22 mouse cellular contexts compared by ENCODE assay signal in the genomic region with DNA sequence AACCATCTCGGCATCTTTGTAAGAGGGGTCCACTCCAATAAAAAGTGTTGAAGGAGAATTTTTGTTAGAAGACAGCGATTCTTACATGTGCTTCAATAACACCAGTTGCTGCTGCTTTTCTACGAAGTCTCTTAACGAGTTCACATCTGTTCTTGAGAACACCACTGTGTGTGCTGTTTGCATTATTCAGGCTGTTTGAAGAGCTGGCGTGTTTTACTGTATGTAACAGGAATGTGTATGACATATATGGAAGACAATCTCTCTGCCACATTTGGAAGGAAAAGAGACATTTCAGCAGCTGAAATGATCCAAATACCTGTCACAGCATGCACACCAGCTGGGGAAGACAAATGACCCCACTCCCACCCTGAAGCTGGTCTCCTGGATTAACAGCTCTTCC.
DNase-seq lines count a peak whose midpoint lies in the region; ATAC-seq and TF ChIP-seq lines count a peak whose summit lies in the region.
"Had no signal": no experiment of that assay in that cellular context is flagged by ENCODE, and none has a peak within 500 bp of the region (broad histone marks: within the 10 kb centered on the region; RNA-seq: fewer than 3 reads in every experiment).

No protein-coding gene starts in this region.

- no peak overlapping the region for H3K9ac ChIP-seq in heart, adult 2 months (ENCODE audit: low read depth, low read length)
- no peak overlapping the region for H3K9ac ChIP-seq in intestine, embryonic 16.5 days (ENCODE audit: low read depth, low read length)
- H3K9ac ChIP-seq in intestine, embryonic 15.5 days = no peak overlapping the region
- no peak overlapping the region for H3K9ac ChIP-seq in lung, embryonic 15.5 days
- H3K9ac ChIP-seq: embryonic facial prominence, embryonic 12.5 days; hindbrain, embryonic 13.5 days; limb, embryonic 12.5 days; liver, embryonic 14.5 days; midbrain, embryonic 12.5 days; neural tube, embryonic 15.5 days had no signal

- 0 out of 2 replicates have a peak, but pooled peaks cover 8% of the 10 kb centered on the region for H3K36me3 ChIP-seq in heart, embryonic 10.5 days
- peaks cover 2% of the 10 kb centered on the region; the same call in 1 of the 2 replicates for H3K36me3 ChIP-seq in heart, adult 2 months (ENCODE audit: control insufficient read depth, insufficient read depth, low read length)
- no peaks in the 10 kb centered on the region for H3K36me3 ChIP-seq in intestine, embryonic 16.5 days (ENCODE audit: control insufficient read depth, insufficient read depth, low read length)
- H3K36me3 ChIP-seq in intestine, embryonic 15.5 days = no peaks in the 10 kb centered on the region
- no peaks in the 10 kb centered on the region for H3K36me3 ChIP-seq in lung, embryonic 15.5 days
- no peaks in the 10 kb centered on the region for H3K36me3 ChIP-seq in hindbrain, embryonic 10.5 days
- H3K36me3 ChIP-seq: embryonic facial prominence, embryonic 12.5 days; hindbrain, embryonic 13.5 days; limb, embryonic 12.5 days; midbrain, embryonic 12.5 days; neural tube, embryonic 15.5 days had no signal

- no peaks in the 10 kb centered on the region for H3K27me3 ChIP-seq in heart, embryonic 10.5 days (ENCODE audit: insufficient read depth, poor library complexity, severe bottlenecking)
- H3K27me3 ChIP-seq in heart, adult 2 months (ENCODE audit: control insufficient read depth, insufficient read depth, low read length) = no peaks in the 10 kb centered on the region
- no peaks in the 10 kb centered on the region for H3K27me3 ChIP-seq in intestine, embryonic 16.5 days (replicated peaks; ENCODE audit: control insufficient read depth, insufficient read depth, low read length)
- no peaks in the 10 kb centered on the region for H3K27me3 ChIP-seq in intestine, embryonic 15.5 days (replicated peaks)
- no peaks in the 10 kb centered on the region for H3K27me3 ChIP-seq in lung, embryonic 15.5 days
- peaks cover 19% of the 10 kb centered on the region for H3K27me3 ChIP-seq in hindbrain, embryonic 10.5 days (ENCODE audit: insufficient read depth, poor library complexity, severe bottlenecking)
- H3K27me3 ChIP-seq: embryonic facial prominence, embryonic 12.5 days; neural tube, embryonic 15.5 days had no signal

- H3K4me2 ChIP-seq in intestine, embryonic 16.5 days (ENCODE audit: low read depth, low read length) = no peak overlapping the region
- H3K4me2 ChIP-seq in intestine, embryonic 15.5 days (replicated peaks) = no peak overlapping the region
- no peak overlapping the region for H3K4me2 ChIP-seq in lung, embryonic 15.5 days
- H3K4me2 ChIP-seq: embryonic facial prominence, embryonic 12.5 days; hindbrain, embryonic 13.5 days; limb, embryonic 12.5 days; midbrain, embryonic 12.5 days; neural tube, embryonic 15.5 days had no signal

- intact Hi-C loops in heart, adult 2 months (cut with DNase I) = no loop called here

- H3K9me3 ChIP-seq in heart, embryonic 10.5 days = no peaks in the 10 kb centered on the region
- no peaks in the 10 kb centered on the region for H3K9me3 ChIP-seq in intestine, embryonic 16.5 days (ENCODE audit: control insufficient read depth, low read length)
- H3K9me3 ChIP-seq in intestine, embryonic 15.5 days = no peaks in the 10 kb centered on the region
- no peaks in the 10 kb centered on the region for H3K9me3 ChIP-seq in lung, embryonic 15.5 days
- no peaks in the 10 kb centered on the region for H3K9me3 ChIP-seq in hindbrain, embryonic 10.5 days
- H3K9me3 ChIP-seq: embryonic facial prominence, embryonic 12.5 days; hindbrain, embryonic 13.5 days; limb, embryonic 12.5 days; midbrain, embryonic 12.5 days; neural tube, embryonic 15.5 days had no signal

- no peak overlapping the region; the same call in 1 of the 2 replicates for H3K4me3 ChIP-seq in heart, embryonic 10.5 days
- no peak overlapping the region for H3K4me3 ChIP-seq in heart, adult 2 months
- no peak overlapping the region for H3K4me3 ChIP-seq in intestine, embryonic 16.5 days (ENCODE audit: low read length)
- no peak overlapping the region for H3K4me3 ChIP-seq in intestine, embryonic 15.5 days (replicated peaks)
- no peak overlapping the region for H3K4me3 ChIP-seq in lung, embryonic 15.5 days
- no peak overlapping the region for H3K4me3 ChIP-seq in hindbrain, embryonic 10.5 days
- H3K4me3 ChIP-seq: embryonic facial prominence, embryonic 12.5 days; hindbrain, embryonic 13.5 days; limb, embryonic 12.5 days; midbrain, embryonic 12.5 days; neural tube, embryonic 15.5 days had no signal

- no peak for TF ChIP-seq CTCF in heart, adult 2 months (IDR thresholded peaks at IDR 0.05)

- peaks cover 42% of the 10 kb centered on the region for H3K4me1 ChIP-seq in heart, embryonic 10.5 days
- peaks cover 1% of the 10 kb centered on the region for H3K4me1 ChIP-seq in heart, adult 2 months (ENCODE audit: control insufficient read depth, insufficient read depth, low read length)
- peaks cover 8% of the 10 kb centered on the region; the same call in 1 of the 2 replicates for H3K4me1 ChIP-seq in intestine, embryonic 16.5 days (ENCODE audit: control insufficient read depth, insufficient read depth, low read length)
- peaks cover 13% of the 10 kb centered on the region for H3K4me1 ChIP-seq in intestine, embryonic 15.5 days (replicated peaks)
- H3K4me1 ChIP-seq in lung, embryonic 15.5 days = peaks cover 33% of the 10 kb centered on the region
- H3K4me1 ChIP-seq in hindbrain, embryonic 10.5 days (replicated peaks) = peaks cover 31% of the 10 kb centered on the region

- no peak for TF ChIP-seq EP300 in heart, adult 2 months (IDR thresholded peaks at IDR 0.05; ENCODE audit: insufficient read depth, low read depth, low read length)

- no peak for TF ChIP-seq POLR2A in heart, adult 2 months (IDR thresholded peaks at IDR 0.05; ENCODE audit: insufficient read depth, low read depth, low read length)

- 0 out of 2 replicates have a peak, but pooled peaks cover 1% of the 10 kb centered on the region for H3K79me2 ChIP-seq in heart, adult 2 months (replicated peaks; ENCODE audit: control insufficient read depth, insufficient read depth, low read length)

- 0 out of 2 replicates have a peak overlapping the region, but pooled peaks have one; percentile 30 for H3K27ac ChIP-seq in heart, embryonic 10.5 days
- H3K27ac ChIP-seq in heart, adult 2 months = no peak overlapping the region
- peak overlapping the region; percentile 20; the same call in 1 of the 2 replicates for H3K27ac ChIP-seq in intestine, embryonic 16.5 days (ENCODE audit: low read length)
- H3K27ac ChIP-seq in intestine, embryonic 15.5 days = no peak overlapping the region
- peak overlapping the region; percentile 27; the same call in 1 of the 2 replicates for H3K27ac ChIP-seq in lung, embryonic 15.5 days
- H3K27ac ChIP-seq in hindbrain, embryonic 10.5 days = no peak overlapping the region
- H3K27ac ChIP-seq: embryonic facial prominence, embryonic 12.5 days; hindbrain, embryonic 13.5 days; limb, embryonic 12.5 days; liver, embryonic 14.5 days; midbrain, embryonic 12.5 days; neural tube, embryonic 15.5 days had no signal

- no peak for DNase-seq in heart, embryonic 10.5 days (ENCODE audit: low spot score)
- DNase-seq in heart, adult 2 months = no peak
- no peak for DNase-seq in lung, postnatal 36 days
- no peak for DNase-seq in frontal cortex, postnatal 10 days (ENCODE audit: low spot score in 2 of 2)
- DNase-seq in hindbrain, embryonic 10.5 days (ENCODE audit: low spot score) = no peak
- DNase-seq: adrenal gland, postnatal 10 days; cerebellum, adult 18-20 months; cerebellum, postnatal 14 days; gastrocnemius, postnatal 10 days; heart, postnatal 10 days; layer of hippocampus, postnatal 36 days; right cerebral cortex, adult 18-20 months had no signal

- no peak for ATAC-seq in intestine, embryonic 16.5 days
- no peak for ATAC-seq in intestine, embryonic 15.5 days
- no peak for ATAC-seq in lung, embryonic 15.5 days (ENCODE audit: borderline replicate concordance, extremely low read depth, low FRiP score, low TSS enrichment)
- ATAC-seq: forebrain, embryonic 14.5 days had no signal

- 63% methylated on average over 5 of the region's 5 CpGs for WGBS in heart, embryonic 10.5 days
- 76% methylated on average over 5 of the region's 5 CpGs for whole genome bisulfite sequencing in heart, adult 2 months
- 46% methylated on average over 5 of the region's 5 CpGs for WGBS in intestine, embryonic 16.5 days
- 49% methylated on average over 5 of the region's 5 CpGs for WGBS in intestine, embryonic 15.5 days
- WGBS in lung, embryonic 15.5 days = 28% methylated on average over 5 of the region's 5 CpGs
- 72% methylated on average over 5 of the region's 5 CpGs for WGBS in hindbrain, embryonic 10.5 days

Comparison
In these comparisons a context has a peak if more than half of its experiments do, and no peak if none do; other contexts are left out.
1. H3K27ac ChIP-seq: peak in heart, embryonic 10.5 days (single experiment), intestine, embryonic 16.5 days (single experiment) and lung, embryonic 15.5 days (single experiment); none in heart, adult 2 months (single experiment), intestine, embryonic 15.5 days (single experiment) and hindbrain, embryonic 10.5 days (single experiment).